Mouse (Mus musculus) naive thymus-derived CD4-positive, alpha-beta T cell, adult 2 months (primary cell): ENCODE data around the gene Ifna2.

Experiments used
- DNase-seq: peaks from one replicate; pipeline ENCODE4 v3.0.0-alpha.2; 2011; ENCODE audit warnings: low read depth

Ifna2 gene

GRCm38 (mm10) chr4:88653644-88654043, 30.1 kb downstream of the Ifna2 start:
- DNase-seq = no peak

- no peak for DNase-seq
Observed at GRCm38 (mm10) chr4:88644359-88644758, 39.4 kb downstream of the Ifna2 start, which contains the start of gene Ifna13. Gene Ifna13 (minus strand): TSS chr4:88644459.

GRCm38 (mm10) chr4:88642526-88642925, 41.2 kb downstream of the Ifna2 start:
- peak; percentile 7 for DNase-seq

GRCm38 (mm10) chr4:88641077-88641831, 42.5 kb downstream of the Ifna2 start:
- peak; percentile 100 for DNase-seq

- DNase-seq = no peak
Observed at GRCm38 (mm10) chr4:88640704-88641076, 43.0 kb downstream of the Ifna2 start.

GRCm38 (mm10) chr4:88634311-88634710, 49.4 kb downstream of the Ifna2 start, which contains the start of gene C87499:
Gene C87499 (minus strand): TSS chr4:88634411.
- DNase-seq = no peak
